Mouse (Mus musculus): ENCODE results near the gene Rpp30. TPM values are rescaled to one million over a fixed set of nuclear protein-coding genes. Genes with fewer than 3 reads are reported as not detected.
A peak's percentile ranks its signal among the peaks of the same experiment; 100 is the strongest.

Gene Rpp30
- 81.3 and 83.3 TPM in 2 replicates for polyA plus RNA-seq (2016; fragmentation: Nextera tagmentation; extraction: Ambion mirVana)

- Histone ChIP-seq H3K36me3 (peaks cover 7% of the 10 kb centered on the region), H3K4me1 (peaks cover 11% of the 10 kb centered on the region), H3K4me2 (replicated peaks) (peak within 1 kb of the TSS; percentile 85), H3K4me3 (peak within 1 kb of the TSS; percentile 82), H3K27ac (peak within 1 kb of the TSS; percentile 68), H3K27me3 (no peaks in the 10 kb centered on the region), H3K9ac (peak within 1 kb of the TSS; percentile 78), H3K9me3 (replicated peaks) (no peaks in the 10 kb centered on the region)
- peak; percentile 94 for ATAC-seq (ENCODE audit: low FRiP score)
- 2% methylated on average over 34 of the region's 34 CpGs for WGBS
Observed at GRCm38 (mm10) chr19:36083262-36084225, at the start of gene Rpp30. Gene Rpp30 (plus strand): TSS chr19:36083716.

DNA sequence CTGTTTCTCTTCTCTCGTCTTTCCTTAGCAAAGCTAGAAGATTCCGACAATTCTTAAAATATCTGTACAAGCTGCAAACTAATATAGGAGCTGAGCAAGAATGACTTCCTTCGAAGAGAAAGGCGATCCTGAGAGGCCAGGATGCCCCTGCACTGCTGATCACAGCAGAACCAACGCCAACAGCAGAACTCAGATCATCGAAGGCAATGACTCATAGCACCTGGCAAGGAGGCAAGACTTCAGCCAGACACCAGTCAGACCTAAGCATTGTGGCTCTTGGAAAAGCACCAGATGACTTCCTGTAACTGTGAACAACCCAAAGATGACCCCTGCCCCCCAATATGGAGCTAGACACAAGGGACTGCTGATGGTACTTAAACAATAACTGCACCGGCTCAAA lies 37.5 kb upstream of the Rpp30 start:
- no peaks in the 10 kb centered on the region for H3K27me3 ChIP-seq
- H3K36me3 ChIP-seq = no peaks in the 10 kb centered on the region
- no peaks in the 10 kb centered on the region for H3K9me3 ChIP-seq (replicated peaks)
- H3K4me1 ChIP-seq = no peaks in the 10 kb centered on the region
- WGBS = 87% methylated on average over 7 of the region's 7 CpGs
- H3K27ac ChIP-seq = no peak overlapping the region
- no peak for ATAC-seq (ENCODE audit: low FRiP score)
- H3K9ac ChIP-seq = no peak overlapping the region
- no peak overlapping the region for H3K4me3 ChIP-seq
- no peak overlapping the region for H3K4me2 ChIP-seq (replicated peaks)

DNA sequence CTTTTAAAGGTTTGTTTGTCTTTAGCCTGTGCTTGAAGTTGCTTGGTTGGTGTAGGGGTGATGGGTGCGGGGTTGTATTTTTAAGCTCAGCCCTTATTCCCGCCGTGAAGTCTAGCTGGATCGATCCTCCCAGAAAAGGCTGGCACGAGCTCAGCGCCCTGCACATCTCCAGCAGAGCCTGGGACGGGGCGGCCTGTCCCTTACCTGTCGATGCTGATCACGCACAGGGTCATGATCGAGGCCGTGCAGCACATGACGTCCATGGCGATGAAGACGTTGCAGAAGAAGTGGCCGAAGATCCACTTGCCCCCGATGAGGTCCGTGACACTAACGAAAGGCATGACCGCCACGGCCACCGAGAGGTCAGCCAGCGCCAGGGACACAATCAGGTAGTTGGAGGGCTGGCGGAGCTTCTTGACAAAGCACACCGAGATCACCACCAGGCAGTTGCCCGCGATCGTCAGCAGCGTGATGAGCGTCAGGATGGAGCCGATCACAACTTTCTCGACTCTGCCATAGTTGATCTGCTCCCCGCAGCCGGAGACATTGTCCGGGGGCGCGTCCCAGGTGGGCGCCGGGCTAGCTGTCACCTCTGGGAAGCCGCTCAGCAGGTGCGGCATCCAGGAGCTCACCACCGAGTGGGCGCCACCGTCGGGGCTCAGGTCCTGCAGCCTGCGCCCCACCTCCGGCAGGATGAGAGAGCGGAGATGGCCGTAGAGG lies 26.9 kb upstream of the Rpp30 start:
- Histone ChIP-seq H3K4me2 (replicated peaks) (peak overlapping the region; percentile 89), H3K4me1 (peaks cover 6% of the 10 kb centered on the region; the same call in 1 of the 2 replicates)

GRCm38 (mm10) chr19:36057231-36057811 lies 26.2 kb upstream of the Rpp30 start, which contains the start of gene Htr7:
Gene Htr7 (minus strand): TSS chr19:36057507.
- Histone ChIP-seq H3K4me2 (replicated peaks) (peak within 1 kb of the TSS; percentile 89), H3K27ac (no peak within 1 kb of the TSS), H3K4me3 (peak within 1 kb of the TSS; percentile 68), H3K4me1 (peaks cover 6% of the 10 kb centered on the region; the same call in 1 of the 2 replicates), H3K27me3 (peaks cover 37% of the 10 kb centered on the region), H3K36me3 (no peaks in the 10 kb centered on the region), H3K9ac (peak within 1 kb of the TSS; percentile 70), H3K9me3 (replicated peaks) (no peaks in the 10 kb centered on the region)
- peak; percentile 97 for ATAC-seq (ENCODE audit: low FRiP score)
- 1% methylated on average over 49 of the region's 86 CpGs for WGBS

More for the DNA sequence above, 26.9 kb upstream of the Rpp30 start:
- ATAC-seq (ENCODE audit: low FRiP score) = peak; percentile 61
- 7% methylated on average over 49 of the region's 49 CpGs for WGBS
- Histone ChIP-seq H3K9me3 (replicated peaks) (no peaks in the 10 kb centered on the region), H3K27ac (no peak overlapping the region), H3K27me3 (peaks cover 37% of the 10 kb centered on the region), H3K36me3 (no peaks in the 10 kb centered on the region), H3K4me3 (peak overlapping the region; percentile 68), H3K9ac (peak overlapping the region; percentile 70)

- Histone ChIP-seq H3K4me2 (replicated peaks) (no peak overlapping the region), H3K4me1 (no peaks in the 10 kb centered on the region), H3K9ac (no peak overlapping the region), H3K9me3 (replicated peaks) (no peaks in the 10 kb centered on the region), H3K36me3 (no peaks in the 10 kb centered on the region), H3K27me3 (peaks cover 13% of the 10 kb centered on the region), H3K27ac (no peak overlapping the region), H3K4me3 (no peak overlapping the region)
- WGBS = 71% methylated on average over 2 of the region's 2 CpGs
- ATAC-seq (ENCODE audit: low FRiP score) = no peak
Observed at GRCm38 (mm10) chr19:36062801-36063529, 20.6 kb upstream of the Rpp30 start.

GRCm38 (mm10) chr19:36082606-36083261 lies 782 bp upstream of the Rpp30 start:
- Histone ChIP-seq H3K4me3 (peak overlapping the region; percentile 82), H3K27me3 (no peaks in the 10 kb centered on the region), H3K36me3 (no peaks in the 10 kb centered on the region), H3K4me2 (replicated peaks) (peak overlapping the region; percentile 85), H3K9ac (no peak overlapping the region), H3K27ac (peak overlapping the region; percentile 64), H3K9me3 (replicated peaks) (no peaks in the 10 kb centered on the region), H3K4me1 (peaks cover 11% of the 10 kb centered on the region)
- peak; percentile 86 for ATAC-seq (ENCODE audit: low FRiP score)
- 42% methylated on average over 7 of the region's 7 CpGs for WGBS

DNA sequence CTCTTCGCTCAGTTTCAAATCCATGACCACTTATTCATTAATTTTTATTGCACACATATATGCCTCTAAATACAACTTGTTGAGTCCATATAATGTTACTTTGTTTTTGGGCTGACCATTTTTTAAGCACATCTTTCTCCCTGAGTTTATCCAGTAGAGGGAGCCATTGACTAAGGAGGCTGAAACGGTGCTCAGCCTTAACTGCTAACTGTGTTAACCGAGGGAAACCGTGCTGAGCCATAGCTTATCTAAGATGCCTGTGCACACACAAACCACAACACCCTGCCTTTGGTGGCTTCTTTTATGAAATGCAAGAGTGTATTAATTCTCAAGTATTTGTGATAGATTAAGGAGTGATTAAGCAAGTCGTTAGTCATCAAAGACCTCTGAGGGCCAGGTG lies 7.3 kb downstream of the Rpp30 start:
- no peak overlapping the region for H3K4me2 ChIP-seq (replicated peaks)
- no peaks in the 10 kb centered on the region for H3K4me1 ChIP-seq
- H3K4me3 ChIP-seq = no peak overlapping the region
- H3K36me3 ChIP-seq = peaks cover 43% of the 10 kb centered on the region
- H3K9ac ChIP-seq = no peak overlapping the region
- no peak overlapping the region for H3K27ac ChIP-seq
- H3K9me3 ChIP-seq (replicated peaks) = no peaks in the 10 kb centered on the region
- WGBS = 54% methylated on average over 5 of the region's 5 CpGs
- no peaks in the 10 kb centered on the region for H3K27me3 ChIP-seq
- ATAC-seq (ENCODE audit: low FRiP score) = no peak

DNA sequence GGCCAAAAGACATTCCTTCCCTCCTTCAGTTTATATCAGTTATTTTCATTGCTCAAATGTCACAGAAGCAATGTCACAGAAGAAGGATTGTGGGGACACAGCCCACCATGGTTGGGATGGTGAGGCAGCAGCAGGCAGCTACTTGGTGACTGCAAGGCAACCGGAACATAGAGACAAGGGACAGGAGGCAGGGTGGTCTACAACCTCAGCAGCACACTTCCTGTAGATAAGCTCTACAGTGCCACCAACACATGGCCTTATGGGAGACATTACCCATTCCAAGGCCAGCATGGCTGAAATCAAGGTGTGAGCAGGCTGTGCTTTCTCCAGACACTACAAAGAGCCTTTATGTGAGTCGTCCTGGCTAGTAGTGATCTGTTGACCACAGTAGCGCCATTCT lies 13.7 kb downstream of the Rpp30 start:
- Histone ChIP-seq H3K4me1 (no peaks in the 10 kb centered on the region), H3K4me3 (no peak overlapping the region), H3K27ac (no peak overlapping the region), H3K9me3 (replicated peaks) (no peaks in the 10 kb centered on the region), H3K4me2 (replicated peaks) (no peak overlapping the region), H3K27me3 (no peaks in the 10 kb centered on the region), H3K9ac (no peak overlapping the region), H3K36me3 (peaks cover 63% of the 10 kb centered on the region)
- 90% methylated on average over 3 of the region's 3 CpGs for WGBS
- no peak for ATAC-seq (ENCODE audit: low FRiP score)

- 89% methylated on average over 1 of the region's 1 CpGs for WGBS
- Histone ChIP-seq H3K27me3 (no peaks in the 10 kb centered on the region), H3K27ac (no peak overlapping the region), H3K4me3 (no peak overlapping the region), H3K4me1 (no peaks in the 10 kb centered on the region), H3K4me2 (replicated peaks) (no peak overlapping the region), H3K9me3 (replicated peaks) (no peaks in the 10 kb centered on the region), H3K9ac (no peak overlapping the region), H3K36me3 (peaks cover 68% of the 10 kb centered on the region)
- ATAC-seq (ENCODE audit: low FRiP score) = no peak
Observed at GRCm38 (mm10) chr19:36098265-36098664, 14.7 kb downstream of the Rpp30 start.

DNA sequence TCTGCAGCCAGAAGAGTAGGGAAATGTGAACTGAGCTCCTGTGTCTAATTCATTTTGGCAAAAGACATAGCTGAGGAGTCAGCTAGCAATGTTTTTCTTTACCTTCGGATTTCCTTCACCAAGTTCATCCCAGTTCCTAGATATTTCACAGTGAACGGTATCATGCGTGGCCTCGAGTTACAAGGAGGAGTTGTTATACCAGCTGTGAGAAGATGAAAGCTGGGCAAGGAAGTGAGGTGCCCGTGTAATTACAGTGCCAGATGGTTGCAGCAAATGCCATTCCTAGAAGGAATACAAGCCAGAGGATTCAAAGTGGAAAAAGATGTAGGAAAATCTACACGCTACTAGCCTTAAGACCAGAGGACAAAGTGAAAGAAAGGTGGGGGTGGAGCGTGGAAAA lies 15.4 kb downstream of the Rpp30 start:
- Histone ChIP-seq H3K36me3 (peaks cover 69% of the 10 kb centered on the region), H3K9me3 (replicated peaks) (no peaks in the 10 kb centered on the region), H3K9ac (no peak overlapping the region), H3K4me1 (no peaks in the 10 kb centered on the region), H3K4me3 (no peak overlapping the region), H3K4me2 (replicated peaks) (no peak overlapping the region), H3K27ac (no peak overlapping the region), H3K27me3 (no peaks in the 10 kb centered on the region)
- ATAC-seq (ENCODE audit: low FRiP score) = no peak
- 86% methylated on average over 7 of the region's 7 CpGs for WGBS

DNA sequence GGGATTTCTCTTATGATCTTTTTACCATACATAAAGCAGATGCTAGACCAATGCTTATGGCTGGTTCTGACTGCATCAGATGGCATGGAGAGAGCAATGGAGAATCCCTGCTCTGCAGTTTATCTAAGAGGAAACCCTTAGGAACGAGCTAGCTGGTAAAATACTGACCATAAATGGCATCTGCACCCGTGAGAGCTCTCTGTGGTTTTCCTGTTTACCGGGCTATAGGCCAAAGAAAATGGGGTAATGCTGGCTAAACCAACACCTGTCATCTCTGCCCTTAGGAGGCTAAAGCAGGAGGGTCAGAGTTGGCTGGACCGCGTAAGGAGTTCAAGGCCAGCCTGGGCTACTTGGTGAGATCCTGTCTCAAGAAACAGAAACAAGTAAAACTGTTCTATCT lies 20.4 kb downstream of the Rpp30 start:
- ATAC-seq (ENCODE audit: low FRiP score) = no peak
- Histone ChIP-seq H3K9ac (no peak overlapping the region), H3K9me3 (replicated peaks) (no peaks in the 10 kb centered on the region), H3K4me1 (no peaks in the 10 kb centered on the region), H3K27me3 (no peaks in the 10 kb centered on the region; the same call in 1 of the 2 replicates), H3K4me2 (replicated peaks) (no peak overlapping the region), H3K4me3 (no peak overlapping the region), H3K27ac (no peak overlapping the region), H3K36me3 (peaks cover 39% of the 10 kb centered on the region)
- 93% methylated on average over 5 of the region's 5 CpGs for WGBS

Measured in hindbrain, embryonic 12.5 days (tissue).